Mouse (Mus musculus) T-helper 2 cell (primary cell): Measurements from ENCODE around the gene Krt15.

Experiments
- in situ Hi-C: fragments of 300-600 bp; cut with MboI, MseI; formaldehyde crosslinking; loops from one replicate; pipeline ENCODE4 v1.15.1; 2025; ENCODE audit warnings: high pct_unique_total_duplicates

The Krt15 gene

GRCm38 (mm10) chr11:100124901-100125300 lies 10.8 kb downstream of the Krt15 start:
- in situ Hi-C loops = no loop called here

DNA sequence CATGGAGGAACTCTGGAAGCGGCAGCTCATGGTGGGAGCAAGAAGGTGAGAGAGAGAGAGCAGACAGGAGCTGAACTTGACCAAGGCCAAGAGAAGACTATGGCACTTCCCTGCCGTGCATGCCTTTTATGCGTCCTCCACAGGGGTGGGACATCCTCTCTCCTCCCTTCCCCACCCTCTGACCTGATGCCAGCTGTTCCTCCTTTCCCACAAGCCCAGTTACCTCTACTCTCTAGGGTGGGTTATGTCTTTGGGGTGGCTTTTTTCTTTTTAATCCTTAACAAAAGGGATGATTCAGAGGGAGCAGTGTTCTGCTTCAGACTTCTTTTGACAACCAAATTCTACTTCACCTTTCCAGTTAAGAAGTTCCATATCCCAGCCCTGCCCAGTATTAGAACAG lies 14.3 kb downstream of the Krt15 start, which contains the start of gene Krt13:
Krt13 (minus strand) TSS at position 101 of the 400 bp plus-strand sequence.
- in situ Hi-C loops = no loop called here

DNA sequence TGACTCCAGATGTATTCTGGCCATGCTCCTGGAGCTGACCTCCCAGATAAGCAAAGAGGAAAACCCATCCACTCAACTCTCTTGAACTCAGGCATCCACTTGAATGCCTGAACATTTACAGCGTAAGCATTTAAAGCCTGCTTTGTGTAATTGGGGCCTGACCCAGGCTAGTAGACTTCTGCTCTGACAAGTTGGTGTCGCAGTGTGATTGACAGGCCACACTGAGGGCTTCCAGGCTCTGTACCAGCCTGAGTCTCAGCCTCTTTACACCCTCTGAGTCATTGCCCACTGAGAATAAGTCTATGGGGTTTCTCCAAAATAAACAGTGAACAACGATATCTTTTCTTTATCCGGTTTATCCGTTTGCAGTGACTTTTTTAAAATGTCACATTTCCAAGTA lies 15.4 kb downstream of the Krt15 start:
- in situ Hi-C loops = no loop called here

- in situ Hi-C loops = no loop called here
These were observed 22.0 kb downstream of the Krt15 start for GRCm38 (mm10) chr11:100113742-100114029.

- in situ Hi-C loops = no loop called here
These were observed 22.6 kb downstream of the Krt15 start for GRCm38 (mm10) chr11:100112935-100113741.

DNA sequence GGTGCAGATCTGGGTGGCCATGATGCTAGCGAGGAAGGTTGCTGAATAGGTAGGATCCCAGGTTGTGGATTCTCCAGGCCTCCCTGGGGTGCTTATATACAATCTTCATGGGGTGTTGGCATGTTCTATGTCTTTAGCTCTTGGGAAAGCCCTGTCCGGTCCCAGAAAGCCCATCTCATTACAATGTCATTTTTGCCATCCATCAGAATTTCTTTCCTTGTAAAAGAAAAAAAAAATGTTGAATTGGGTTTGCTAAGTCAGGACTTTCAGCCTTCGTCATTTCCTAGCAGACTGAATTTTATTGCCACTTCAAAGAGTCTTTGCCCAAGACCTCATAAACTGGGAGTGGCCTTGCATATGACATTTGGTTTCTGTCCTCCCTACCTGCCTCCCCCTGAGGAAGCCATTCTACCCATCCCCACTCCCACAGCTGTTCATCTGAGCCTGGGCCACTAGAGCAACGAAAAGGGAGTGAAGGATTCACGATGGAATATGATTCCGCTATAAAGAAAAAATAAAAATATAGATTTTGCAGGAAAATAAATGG lies 30.1 kb downstream of the Krt15 start, which contains the start of gene Krt36:
Krt36 (minus strand) TSS at position 51 of the 547 bp plus-strand sequence.
- in situ Hi-C loops = no loop called here

- in situ Hi-C loops = no loop called here
These were observed 32.9 kb downstream of the Krt15 start for GRCm38 (mm10) chr11:100102693-100103429.

- in situ Hi-C loops = no loop called here
These were observed 35.3 kb downstream of the Krt15 start for GRCm38 (mm10) chr11:100100391-100100790.

- in situ Hi-C loops = no loop called here
These were observed 37.9 kb downstream of the Krt15 start for GRCm38 (mm10) chr11:100097819-100098218.

- in situ Hi-C loops = no loop called here
These were observed 39.6 kb downstream of the Krt15 start, which contains the start of gene Krt35 for GRCm38 (mm10) chr11:100096141-100096540. Krt35 (minus strand) TSS chr11:100096241.

DNA sequence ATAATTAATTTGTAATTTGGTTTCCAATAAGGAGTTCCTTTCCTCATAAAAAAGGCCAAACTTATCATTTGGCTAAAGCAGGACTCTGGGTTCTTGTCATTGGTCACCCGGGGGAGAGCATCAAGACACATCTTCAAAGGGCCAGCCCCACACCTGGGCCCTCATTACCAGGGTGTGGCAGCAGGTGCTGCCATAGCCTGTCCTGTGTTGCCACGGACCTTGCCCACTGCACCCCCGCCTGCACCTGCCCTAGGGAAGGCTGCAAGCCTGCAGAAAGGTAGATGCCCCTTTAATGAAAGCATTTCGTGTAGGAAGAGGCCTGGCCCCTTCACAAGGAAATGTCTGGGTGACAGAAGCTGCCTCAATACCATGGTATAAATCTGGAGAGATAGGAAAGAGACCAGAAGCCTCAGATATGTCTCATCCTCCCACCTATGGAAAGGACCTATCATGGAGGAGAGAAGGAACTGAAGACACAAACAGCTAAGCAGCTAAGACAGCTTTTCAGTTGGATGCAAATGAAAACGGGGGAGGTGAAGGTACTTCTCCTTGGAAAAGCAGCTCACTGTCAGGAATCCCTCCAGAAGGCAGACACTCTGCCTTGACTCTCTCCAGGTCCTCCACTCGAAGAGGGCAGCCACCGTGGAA lies 47.2 kb downstream of the Krt15 start:
- in situ Hi-C loops = no loop called here

GRCm38 (mm10) chr11:100087861-100088260 lies 47.9 kb downstream of the Krt15 start, which contains the start of gene Krt32:
Krt32 (minus strand) TSS chr11:100088226.
- in situ Hi-C loops = no loop called here
